Mouse (Mus musculus) adrenal gland, postnatal 4 days (tissue): Measurements from ENCODE around the gene Creb1. TPM values are rescaled to one million over a fixed set of nuclear protein-coding genes. Genes with fewer than 3 reads are reported as not detected.

Source experiments
- DNase-seq, 2 experiments: peaks; one replicate each; pipeline ENCODE4 v3.0.0; 2021 to 2022; ENCODE audit warnings: low spot score in 2 of 2, mixed read lengths in 2 of 2
- long read RNA-seq, 2 experiments: library from polyadenylated mRNA; stranded (forward); transcript quantifications; one replicate each; pipeline ENCODE4 v2.0.0; 2021
- total RNA-seq, 2 experiments: library from RNA; stranded (reverse); gene quantifications; 2 replicates each; pipeline ENCODE4 v1.2.3; 2021

The Creb1 gene
- 10 to 100 TPM; 39.9 to 44.4 TPM for total RNA-seq
- long read RNA-seq, experiment 1, full-length matches to known transcripts, result 1 of 14 reads
- long read RNA-seq, experiment 1, partial matches to known transcripts, result 0 of 14 reads
- long read RNA-seq, experiment 1, other reads (novel, unspliced or antisense), result 13 of 14 reads
- long read RNA-seq, experiment 2, partial matches to known transcripts, result 1 of 26 reads
- long read RNA-seq, experiment 2, other reads (novel, unspliced or antisense), result 23 of 26 reads

GRCm38 (mm10) chr1:64532589-64533470, at the start of gene Creb1:
TSS of gene Creb1 (plus strand) at chr1:64532645.
- peak; percentile 96 to 99 for DNase-seq

- no peak for DNase-seq
These were observed 43.9 kb upstream of the Creb1 start for GRCm38 (mm10) chr1:64488521-64489029.

GRCm38 (mm10) chr1:64496803-64497202, 35.6 kb upstream of the Creb1 start:
- DNase-seq, result no peak

GRCm38 (mm10) chr1:64501382-64502140, 30.9 kb upstream of the Creb1 start:
- no peak for DNase-seq

- no peak for DNase-seq
These were observed 23.9 kb upstream of the Creb1 start for GRCm38 (mm10) chr1:64508479-64509096.

- no peak for DNase-seq
These were observed 22.8 kb upstream of the Creb1 start for GRCm38 (mm10) chr1:64509678-64510077.

- no peak for DNase-seq
These were observed 18.3 kb upstream of the Creb1 start for GRCm38 (mm10) chr1:64514184-64514583.

- DNase-seq, result no peak
These were observed 15.9 kb upstream of the Creb1 start for GRCm38 (mm10) chr1:64516593-64516992.

GRCm38 (mm10) chr1:64518480-64518879, 14.0 kb upstream of the Creb1 start:
- DNase-seq, result no peak

- no peak for DNase-seq
These were observed 13.1 kb upstream of the Creb1 start for GRCm38 (mm10) chr1:64519345-64519744.

GRCm38 (mm10) chr1:64519901-64520300, 12.5 kb upstream of the Creb1 start:
- no peak for DNase-seq

- no peak for DNase-seq
These were observed 10.7 kb upstream of the Creb1 start for GRCm38 (mm10) chr1:64521734-64522133.

- no peak for DNase-seq
These were observed 9.8 kb upstream of the Creb1 start for GRCm38 (mm10) chr1:64522637-64523036.

- no peak for DNase-seq
These were observed 9.3 kb upstream of the Creb1 start for GRCm38 (mm10) chr1:64523117-64523516.

GRCm38 (mm10) chr1:64524661-64525060, 7.8 kb upstream of the Creb1 start:
- no peak for DNase-seq

GRCm38 (mm10) chr1:64527626-64528025, 4.8 kb upstream of the Creb1 start:
- no peak for DNase-seq

GRCm38 (mm10) chr1:64529781-64530315, 2.6 kb upstream of the Creb1 start:
- DNase-seq, result no peak

GRCm38 (mm10) chr1:64531548-64531947, 897 bp upstream of the Creb1 start:
- DNase-seq, result no peak

- no peak for DNase-seq
These were observed 350 bp upstream of the Creb1 start for GRCm38 (mm10) chr1:64532067-64532523.
